Mouse (Mus musculus) cerebellum, adult 2 months (tissue): ENCODE results near the gene Hoxa9. TPM values are rescaled to one million over a fixed set of nuclear protein-coding genes. Genes with fewer than 3 reads are reported as not detected.

ENCODE experiments used
- DNase-seq, 2 experiments: peaks; one replicate each; pipeline ENCODE4 v3.0.0; 2021
- H3K27ac ChIP-seq: fragments of 200-500 bp; 2 replicates; pipeline ENCODE4 v1.5.1; 2012; ENCODE audit warnings: low read length, control low read depth, inconsistent platforms; ENCODE audit not compliant: insufficient read depth
- H3K27me3 ChIP-seq: fragments of 200-500 bp; 2 replicates; pipeline ENCODE4 v1.6.1; 2012; ENCODE audit warnings: inconsistent platforms, mild to moderate bottlenecking, low read length, moderate library complexity; ENCODE audit not compliant: control insufficient read depth, insufficient read depth
- H3K4me1 ChIP-seq: fragments of 200-500 bp; 2 replicates; pipeline ENCODE4 v1.6.1; 2011; ENCODE audit warnings: low read length; ENCODE audit not compliant: control insufficient read depth, insufficient read depth
- H3K4me3 ChIP-seq: fragments of 200-500 bp; replicated peaks from 2 replicates; pipeline ENCODE3; 2011; ENCODE audit warnings: mild to moderate bottlenecking, low read depth, low read length, control low read depth; ENCODE audit not compliant: insufficient read depth
- CTCF ChIP-seq: fragments of 200-500 bp; IDR thresholded peaks from 2 replicates; pipeline ENCODE4 v1.5.1; 2011; ENCODE audit warnings: low read depth, mild to moderate bottlenecking, control low read depth, low read length, moderate library complexity, borderline replicate concordance; ENCODE audit not compliant: insufficient read depth
- POLR2A ChIP-seq: fragments of 200-500 bp; IDR thresholded peaks from 2 replicates; pipeline ENCODE4 v1.6.1; 2011; ENCODE audit warnings: low read length, control low read depth, borderline replicate concordance; ENCODE audit not compliant: insufficient read depth
- WGBS: fragments of 180-500 bp; shearing (Covaris S2); methylation state at CpG from one replicate; pipeline ENCODE4 v1.1.7; 2018; 5-methylcytosine and 5-hydroxymethylcytosine counted together
- polyA plus RNA-seq: library from polyadenylated mRNA; depleted of rRNA; stranded (reverse); fragments of >200 nt; gene quantifications from 2 replicates; pipeline ENCODE4 v1.2.3, GENCODE M21; 2012

Hoxa9 gene
- polyA plus RNA-seq, 1 experiment, result not detected

GRCm38 (mm10) chr6:52221993-52222685 lies 8.8 kb downstream of the Hoxa9 start:
- Histone ChIP-seq H3K4me3 (no peak overlapping the region), H3K27ac (no peak overlapping the region), H3K27me3 (peaks cover 4% of the 10 kb centered on the region; the same call in 1 of the 2 replicates), H3K4me1 (no peaks in the 10 kb centered on the region)
- TF ChIP-seq POLR2A, result no peak
- TF ChIP-seq CTCF, result no peak
- no peak for DNase-seq
- WGBS, result 10% methylated on average over 21 of the region's 21 CpGs

DNA sequence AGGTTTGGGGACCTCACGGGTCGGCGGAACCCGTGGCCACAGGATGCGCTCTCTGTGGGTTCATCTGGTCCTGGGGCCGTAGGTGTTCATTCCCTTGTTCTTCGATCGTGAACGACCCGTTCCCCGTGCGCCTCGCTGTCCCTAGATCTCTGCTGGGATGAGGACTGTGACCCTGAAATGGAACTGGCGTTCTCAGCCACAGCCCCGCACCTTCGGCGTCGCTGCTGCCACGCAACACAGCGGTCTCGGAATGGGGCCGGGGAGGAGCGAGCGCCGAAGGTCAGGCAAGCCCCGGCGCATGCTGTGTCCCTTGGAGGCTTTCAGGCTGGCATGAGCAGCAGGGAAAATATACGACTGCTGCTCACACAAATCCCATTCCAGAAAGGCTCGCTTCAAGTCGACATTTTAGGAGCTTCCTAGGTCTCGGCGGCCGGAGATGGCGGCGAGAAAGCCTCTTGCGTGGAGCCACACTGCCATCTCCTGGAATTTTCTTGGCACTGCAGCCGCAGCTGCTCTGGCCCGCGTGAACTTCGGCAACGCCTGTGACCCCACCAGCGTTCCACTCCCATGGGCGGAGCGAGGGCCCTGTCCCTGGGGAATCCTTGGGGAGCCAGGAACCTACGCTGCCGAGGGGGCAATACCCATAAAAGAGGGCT lies 9.4 kb downstream of the Hoxa9 start, which contains the start of gene Hoxa7:
Gene Hoxa7, minus strand, starts transcription at position 518 of the 656 bp plus-strand sequence.
- WGBS, result under 1% methylated on average over 46 of the region's 46 CpGs
- TF ChIP-seq CTCF, result peak; percentile 88
- no peak for TF ChIP-seq POLR2A
- Histone ChIP-seq H3K27ac (no peak within 1 kb of the TSS), H3K27me3 (peaks cover 5% of the 10 kb centered on the region; the same call in 1 of the 2 replicates), H3K4me1 (no peaks in the 10 kb centered on the region), H3K4me3 (peak within 1 kb of the TSS; percentile 65)
- peak; percentile 73 to 84 for DNase-seq

DNA sequence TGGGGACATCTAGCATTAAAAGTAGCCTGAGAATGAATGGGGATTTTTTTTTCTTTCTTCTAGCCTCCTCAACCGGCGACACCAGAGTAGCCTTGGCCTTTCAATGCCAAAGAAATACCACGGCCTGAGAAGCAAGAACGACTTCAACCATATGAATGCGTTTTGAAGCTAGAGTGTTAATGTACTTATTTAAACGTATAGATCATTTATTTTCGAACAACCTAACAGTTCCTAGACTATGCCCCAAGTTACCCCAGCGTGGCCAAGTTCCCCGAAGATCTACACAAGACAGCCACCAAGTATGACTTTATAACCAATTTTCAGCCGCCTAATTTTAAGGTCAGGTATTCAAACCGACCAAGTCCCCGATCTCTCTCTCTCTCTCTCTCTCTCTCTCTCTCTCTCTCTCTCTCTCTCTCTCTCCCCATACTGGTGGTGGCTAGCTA lies 10.0 kb downstream of the Hoxa9 start:
- DNase-seq, result no peak
- no peak for TF ChIP-seq POLR2A
- 11% methylated on average over 12 of the region's 12 CpGs for WGBS
- Histone ChIP-seq H3K27me3 (peaks cover 5% of the 10 kb centered on the region; the same call in 1 of the 2 replicates), H3K4me1 (no peaks in the 10 kb centered on the region), H3K4me3 (no peak overlapping the region), H3K27ac (no peak overlapping the region)

DNA sequence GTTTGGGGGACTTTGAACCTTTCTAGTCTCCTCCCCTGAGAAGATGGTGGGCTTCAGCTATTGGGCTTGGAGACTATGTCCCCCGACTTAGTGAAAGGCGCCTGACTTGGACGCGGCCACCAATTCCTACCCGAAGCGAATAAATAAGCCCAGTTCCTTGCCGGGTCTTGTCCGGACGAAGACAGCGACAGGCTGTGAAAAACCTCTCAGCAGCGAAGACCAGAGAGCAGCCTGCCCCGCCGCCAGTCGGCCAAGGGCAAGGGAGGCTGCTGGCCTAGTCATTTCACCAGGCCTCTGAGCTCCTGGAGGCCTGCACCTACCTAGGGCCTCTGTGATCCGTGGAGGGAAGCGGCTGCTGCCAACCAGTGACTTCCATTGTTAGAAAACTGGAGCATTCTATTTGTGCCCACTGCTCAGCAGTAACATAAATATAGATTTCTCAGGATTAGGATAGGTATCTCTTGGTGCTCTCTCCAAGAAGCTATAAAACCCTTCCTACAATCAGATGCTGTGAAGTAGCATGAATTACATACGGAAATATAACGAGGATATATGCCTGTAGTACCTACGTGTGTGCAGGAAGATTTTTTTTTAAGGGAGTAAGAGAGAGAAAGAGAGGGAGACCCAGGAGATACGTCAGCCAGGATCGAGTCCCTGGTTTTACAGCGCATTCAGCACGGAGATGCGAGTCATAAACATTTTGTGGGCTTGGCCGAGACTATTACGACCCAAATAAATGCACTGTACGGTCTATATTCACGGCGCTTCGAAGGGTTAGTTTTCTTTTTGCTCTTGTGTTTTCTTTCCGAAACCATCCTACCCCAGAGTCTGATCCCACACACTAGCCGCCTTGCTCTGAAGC lies 10.7 kb downstream of the Hoxa9 start:
- Histone ChIP-seq H3K4me3 (no peak overlapping the region), H3K4me1 (no peaks in the 10 kb centered on the region), H3K27ac (no peak overlapping the region), H3K27me3 (peaks cover 6% of the 10 kb centered on the region; the same call in 1 of the 2 replicates)
- DNase-seq, result no peak
- WGBS, result 24% methylated on average over 32 of the region's 32 CpGs
- TF ChIP-seq POLR2A, result no peak

DNA sequence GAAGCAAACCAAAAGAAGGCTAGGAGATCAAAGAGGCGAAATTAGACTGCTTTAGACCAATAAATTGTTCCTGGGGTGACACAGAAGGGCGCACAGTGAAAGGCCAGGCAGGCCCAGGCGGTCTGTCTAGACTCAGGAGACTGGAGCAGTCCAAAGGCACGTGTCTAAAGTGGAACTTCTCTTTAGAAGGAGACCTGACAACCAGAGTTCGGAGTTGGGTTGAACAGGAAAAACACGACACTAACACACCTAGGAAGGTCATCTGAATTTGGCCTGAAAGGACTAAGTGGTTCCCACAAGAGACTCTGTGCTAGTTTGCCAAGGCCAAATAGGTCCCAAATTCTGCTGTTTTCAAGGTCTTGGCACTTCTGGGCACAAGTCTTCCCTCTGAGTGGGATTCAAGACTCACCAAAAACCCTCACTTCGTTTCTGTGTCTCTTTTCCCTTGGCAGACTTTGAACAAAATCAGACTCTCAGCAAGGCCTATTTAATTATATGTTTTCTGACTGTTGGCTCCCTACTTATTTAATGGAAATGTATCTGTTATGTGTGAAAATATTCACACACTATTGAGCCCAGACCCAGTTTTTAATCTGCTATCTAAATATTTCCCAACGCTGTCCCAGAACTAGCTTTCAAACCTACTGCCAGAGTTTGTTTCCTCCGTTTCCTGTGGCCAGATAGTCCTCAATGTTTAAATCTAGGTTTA lies 11.5 kb downstream of the Hoxa9 start:
- 33% methylated on average over 9 of the region's 9 CpGs for WGBS
- TF ChIP-seq POLR2A (no peak), CTCF (no peak)
- H3K27me3 ChIP-seq, result peaks cover 9% of the 10 kb centered on the region; the same call in 1 of the 2 replicates
- no peak for DNase-seq
- no peaks in the 10 kb centered on the region for H3K4me1 ChIP-seq
- no peak overlapping the region for H3K4me3 ChIP-seq
- H3K27ac ChIP-seq, result no peak overlapping the region

DNA sequence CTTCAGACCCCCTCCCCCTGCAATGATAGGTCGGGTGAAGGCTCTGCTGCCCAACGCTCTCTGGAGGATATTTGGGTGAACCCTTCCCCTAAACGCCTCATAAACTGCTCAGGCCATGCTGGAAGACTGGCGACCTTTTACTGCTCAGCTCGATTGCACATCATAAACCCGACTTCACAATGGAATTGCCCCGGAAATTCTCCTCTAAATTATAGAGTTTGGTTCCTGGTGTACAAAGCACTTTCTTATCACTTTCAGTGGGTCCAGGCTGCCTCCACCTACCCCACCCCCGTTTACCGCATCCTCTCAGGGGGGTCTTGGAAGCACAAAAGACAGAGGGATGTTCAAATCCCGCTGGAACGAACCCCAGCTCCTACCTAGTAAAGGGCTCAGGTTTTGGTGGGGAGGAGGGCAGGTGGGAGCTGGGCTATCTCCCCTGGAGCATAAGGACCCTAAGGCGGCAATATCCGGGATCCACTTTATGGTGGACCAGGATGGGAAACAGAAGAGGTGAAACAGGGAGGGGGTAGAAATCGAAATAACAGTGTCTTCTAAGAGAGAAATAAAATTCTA lies 12.2 kb downstream of the Hoxa9 start:
- WGBS, result 10% methylated on average over 14 of the region's 14 CpGs
- no peak overlapping the region for H3K4me3 ChIP-seq
- no peak overlapping the region for H3K27ac ChIP-seq
- TF ChIP-seq POLR2A (no peak), CTCF (no peak)
- no peaks in the 10 kb centered on the region for H3K4me1 ChIP-seq
- peaks cover 9% of the 10 kb centered on the region; the same call in 1 of the 2 replicates for H3K27me3 ChIP-seq
- DNase-seq, result no peak

- WGBS, result 9% methylated on average over 23 of the region's 23 CpGs
- Histone ChIP-seq H3K4me3 (no peak overlapping the region), H3K27ac (no peak overlapping the region), H3K4me1 (no peaks in the 10 kb centered on the region), H3K27me3 (peaks cover 12% of the 10 kb centered on the region; the same call in 1 of the 2 replicates)
- DNase-seq, result no peak
- TF ChIP-seq CTCF (no peak), POLR2A (no peak)
Observed at GRCm38 (mm10) chr6:52217895-52218642, 12.8 kb downstream of the Hoxa9 start.
